Mouse (Mus musculus) forebrain, postnatal 0 days (tissue): Measurements from ENCODE around the gene Cabin1. TPM values are rescaled to one million over a fixed set of nuclear protein-coding genes. Genes with fewer than 3 reads are reported as not detected.

Source experiments
- ATAC-seq: fragments of 200-750 bp; cut with Nextera tagmentation; 2 replicates; pipeline ENCODE4 v1.8.0; 2017; ENCODE audit warnings: mild to moderate bottlenecking, moderate library complexity
- DNase-seq: peaks from one replicate; pipeline ENCODE4 v3.0.0-alpha.2; 2015
- H3K27ac ChIP-seq: fragments of 300-500 bp; sonication (generic); 2 replicates; pipeline ENCODE4 v1.5.1; 2014; ENCODE audit warnings: low read depth, mild to moderate bottlenecking, antibody characterized with exemption, low read length, moderate library complexity, mixed read lengths
- H3K27me3 ChIP-seq: fragments of 300-500 bp; sonication (generic); 2 replicates; pipeline ENCODE4 v1.6.1; 2014; ENCODE audit warnings: mild to moderate bottlenecking, low read length, mixed read lengths; ENCODE audit not compliant: insufficient read depth
- H3K36me3 ChIP-seq: fragments of 300-500 bp; sonication (generic); 2 replicates; pipeline ENCODE4 v1.6.1; 2014; ENCODE audit warnings: mild to moderate bottlenecking, moderate library complexity; ENCODE audit not compliant: insufficient read depth
- H3K4me1 ChIP-seq: fragments of 300-500 bp; sonication (generic); 2 replicates; pipeline ENCODE4 v1.6.1; 2014; ENCODE audit warnings: antibody characterized with exemption; ENCODE audit not compliant: insufficient read depth
- H3K4me2 ChIP-seq: fragments of 300-500 bp; sonication (generic); 2 replicates; pipeline ENCODE4 v1.6.1; 2014; ENCODE audit warnings: low read depth, mild to moderate bottlenecking, moderate library complexity
- H3K4me3 ChIP-seq: fragments of 300-500 bp; sonication (generic); 2 replicates; pipeline ENCODE4 v1.5.1; 2014; ENCODE audit warnings: low read depth, low read length, mixed read lengths
- H3K9ac ChIP-seq: fragments of 300-500 bp; sonication (generic); 2 replicates; pipeline ENCODE4 v1.6.1; 2014; ENCODE audit warnings: mild to moderate bottlenecking
- H3K9me3 ChIP-seq: fragments of 300-500 bp; sonication (generic); 2 replicates; pipeline ENCODE4 v1.6.1; 2016; ENCODE audit warnings: low read length
- CTCF ChIP-seq: sonication (generic); IDR thresholded peaks from 2 replicates; pipeline ENCODE4 v1.5.1; 2016; ENCODE audit warnings: antibody characterized with exemption, control low read depth, low read depth
- WGBS: fragments of 180-500 bp; shearing (Covaris S2); extraction: QIAGEN DNeasy Blood & Tissue Kit; methylation state at CpG from one replicate; pipeline ENCODE4 v1.1.7; 2014; 5-methylcytosine and 5-hydroxymethylcytosine counted together
- polyA plus RNA-seq: library from polyadenylated mRNA; unstranded; fragments of >200 nt; fragmentation: Nextera tagmentation; extraction: Ambion mirVana; gene quantifications from 2 replicates; pipeline ENCODE4 v1.2.1, GENCODE M21; 2015
- total RNA-seq: library from RNA; depleted of rRNA; stranded (reverse); fragments of >200 nt; gene quantifications from 2 replicates; pipeline ENCODE4 v1.2.3, GENCODE M21; 2014

The Cabin1 gene
- total and polyA plus RNA-seq, 2 experiments from 2014 or later = 28.0 to 85.5 TPM

- Histone ChIP-seq H3K36me3 (peaks cover 23% of the 10 kb centered on the region), H3K9me3 (no peaks in the 10 kb centered on the region), H3K4me2 (no peak overlapping the region), H3K4me1 (peaks cover 17% of the 10 kb centered on the region), H3K27ac (0 out of 2 replicates have a peak overlapping the region, but pooled peaks have one; percentile 35), H3K9ac (no peak overlapping the region), H3K27me3 (no peaks in the 10 kb centered on the region), H3K4me3 (no peak overlapping the region)
- ATAC-seq (no peak), DNase-seq (no peak)
- no peak for TF ChIP-seq CTCF
- 66% methylated on average over 6 of the region's 6 CpGs for WGBS
Observed at GRCm38 (mm10) chr10:75701280-75701679, 62.9 kb downstream of the Cabin1 start.

GRCm38 (mm10) chr10:75697693-75698092 is 66.4 kb downstream of the Cabin1 start:
- Histone ChIP-seq H3K36me3 (peaks cover 58% of the 10 kb centered on the region), H3K9ac (no peak overlapping the region), H3K4me1 (no peaks in the 10 kb centered on the region), H3K27me3 (no peaks in the 10 kb centered on the region), H3K27ac (no peak overlapping the region), H3K4me2 (no peak overlapping the region), H3K4me3 (no peak overlapping the region), H3K9me3 (no peaks in the 10 kb centered on the region)
- TF ChIP-seq CTCF = no peak
- WGBS = 93% methylated on average over 3 of the region's 3 CpGs
- DNase-seq (no peak), ATAC-seq (no peak)

GRCm38 (mm10) chr10:75696597-75697355 is 67.4 kb downstream of the Cabin1 start:
- Histone ChIP-seq H3K4me1 (no peaks in the 10 kb centered on the region), H3K9me3 (no peaks in the 10 kb centered on the region), H3K4me2 (no peak overlapping the region), H3K4me3 (no peak overlapping the region), H3K27ac (no peak overlapping the region), H3K9ac (no peak overlapping the region), H3K27me3 (no peaks in the 10 kb centered on the region), H3K36me3 (peaks cover 66% of the 10 kb centered on the region)
- WGBS = 91% methylated on average over 7 of the region's 7 CpGs
- ATAC-seq (no peak), DNase-seq (no peak)
- TF ChIP-seq CTCF = no peak

- Histone ChIP-seq H3K27ac (no peak overlapping the region), H3K9ac (no peak overlapping the region), H3K36me3 (peaks cover 77% of the 10 kb centered on the region), H3K4me2 (no peak overlapping the region), H3K4me1 (no peaks in the 10 kb centered on the region), H3K4me3 (no peak overlapping the region), H3K9me3 (no peaks in the 10 kb centered on the region), H3K27me3 (no peaks in the 10 kb centered on the region)
- TF ChIP-seq CTCF = no peak
- no peak for ATAC-seq
- 94% methylated on average over 2 of the region's 2 CpGs for WGBS
- no peak for DNase-seq
Observed at GRCm38 (mm10) chr10:75695521-75695920, 68.6 kb downstream of the Cabin1 start.

- H3K4me1 ChIP-seq = no peaks in the 10 kb centered on the region
- H3K4me3 ChIP-seq = no peak overlapping the region
- no peak for DNase-seq
- no peak overlapping the region for H3K27ac ChIP-seq
- no peak for ATAC-seq
- H3K27me3 ChIP-seq = no peaks in the 10 kb centered on the region
- no peak for TF ChIP-seq CTCF
- H3K9me3 ChIP-seq = no peaks in the 10 kb centered on the region
- no peak overlapping the region for H3K4me2 ChIP-seq
- peaks cover 77% of the 10 kb centered on the region for H3K36me3 ChIP-seq
- 85% methylated on average over 5 of the region's 5 CpGs for WGBS
- no peak overlapping the region for H3K9ac ChIP-seq
Observed at GRCm38 (mm10) chr10:75695078-75695477, 69.1 kb downstream of the Cabin1 start.

GRCm38 (mm10) chr10:75694567-75694966 is 69.6 kb downstream of the Cabin1 start:
- ATAC-seq (no peak), DNase-seq (no peak)
- Histone ChIP-seq H3K27ac (no peak overlapping the region), H3K4me3 (no peak overlapping the region), H3K4me1 (no peaks in the 10 kb centered on the region), H3K9me3 (no peaks in the 10 kb centered on the region), H3K9ac (no peak overlapping the region), H3K27me3 (no peaks in the 10 kb centered on the region), H3K36me3 (peaks cover 80% of the 10 kb centered on the region), H3K4me2 (no peak overlapping the region)
- TF ChIP-seq CTCF = no peak
- 91% methylated on average over 9 of the region's 9 CpGs for WGBS

GRCm38 (mm10) chr10:75693451-75694233 is 70.5 kb downstream of the Cabin1 start:
- Histone ChIP-seq H3K27me3 (no peaks in the 10 kb centered on the region), H3K4me1 (no peaks in the 10 kb centered on the region), H3K27ac (no peak overlapping the region), H3K9ac (no peak overlapping the region), H3K36me3 (peaks cover 72% of the 10 kb centered on the region), H3K4me3 (no peak overlapping the region), H3K4me2 (no peak overlapping the region), H3K9me3 (no peaks in the 10 kb centered on the region)
- DNase-seq (no peak), ATAC-seq (no peak)
- 87% methylated on average over 11 of the region's 11 CpGs for WGBS
- no peak for TF ChIP-seq CTCF
